Mouse (Mus musculus) kidney, postnatal 14 days (tissue): Measurements from ENCODE around the gene C5ar1.

Experiments
- DNase-seq: peaks from one replicate; pipeline ENCODE4 v3.0.0; 2022; ENCODE audit warnings: mixed read lengths

Gene C5ar1

DNA sequence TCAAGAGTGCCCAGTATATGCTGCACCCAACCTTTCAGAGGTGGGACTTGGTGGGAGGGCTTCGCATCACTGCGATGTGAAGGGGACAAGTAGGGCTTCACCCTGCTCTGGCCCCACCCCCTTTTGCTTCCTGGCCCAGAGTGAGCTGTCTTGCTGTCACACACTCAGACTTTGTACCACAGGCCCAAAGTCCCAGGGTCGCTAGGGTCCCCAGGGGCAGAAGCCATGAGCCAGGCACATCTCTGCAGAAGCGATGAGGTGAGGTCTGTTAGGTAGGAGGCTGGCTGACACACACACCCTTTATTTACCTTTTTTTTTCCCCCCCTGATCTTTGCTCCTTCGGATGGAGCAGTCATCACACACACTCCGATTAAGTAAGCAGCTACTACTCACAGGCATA is 46.1 kb downstream of the C5ar1 start:
- no peak for DNase-seq

DNA sequence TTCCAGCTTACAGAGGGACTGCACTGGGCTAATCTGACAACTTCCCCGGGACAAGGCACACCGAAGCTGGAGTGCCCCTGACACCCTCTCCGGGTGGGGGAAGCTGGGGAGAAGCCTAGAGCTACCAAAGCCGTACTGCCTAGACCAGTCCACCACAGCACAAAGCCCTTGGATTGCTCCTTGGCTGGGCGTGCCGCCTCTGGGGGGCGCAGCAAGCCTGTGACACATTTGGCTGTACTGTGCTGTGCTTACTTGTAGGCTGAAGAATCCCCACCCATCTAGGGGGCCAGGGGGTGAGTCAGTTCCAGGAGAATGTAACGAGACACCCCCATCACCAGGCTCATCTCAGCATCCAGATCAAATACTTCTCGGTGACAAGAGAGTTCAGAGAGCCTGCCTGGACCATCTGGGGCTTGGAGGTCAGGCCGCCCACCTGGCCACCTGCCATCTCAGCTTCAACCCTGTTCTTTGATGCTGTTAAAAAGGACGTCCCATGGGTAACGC is 48.4 kb downstream of the C5ar1 start:
- DNase-seq: no peak

DNA sequence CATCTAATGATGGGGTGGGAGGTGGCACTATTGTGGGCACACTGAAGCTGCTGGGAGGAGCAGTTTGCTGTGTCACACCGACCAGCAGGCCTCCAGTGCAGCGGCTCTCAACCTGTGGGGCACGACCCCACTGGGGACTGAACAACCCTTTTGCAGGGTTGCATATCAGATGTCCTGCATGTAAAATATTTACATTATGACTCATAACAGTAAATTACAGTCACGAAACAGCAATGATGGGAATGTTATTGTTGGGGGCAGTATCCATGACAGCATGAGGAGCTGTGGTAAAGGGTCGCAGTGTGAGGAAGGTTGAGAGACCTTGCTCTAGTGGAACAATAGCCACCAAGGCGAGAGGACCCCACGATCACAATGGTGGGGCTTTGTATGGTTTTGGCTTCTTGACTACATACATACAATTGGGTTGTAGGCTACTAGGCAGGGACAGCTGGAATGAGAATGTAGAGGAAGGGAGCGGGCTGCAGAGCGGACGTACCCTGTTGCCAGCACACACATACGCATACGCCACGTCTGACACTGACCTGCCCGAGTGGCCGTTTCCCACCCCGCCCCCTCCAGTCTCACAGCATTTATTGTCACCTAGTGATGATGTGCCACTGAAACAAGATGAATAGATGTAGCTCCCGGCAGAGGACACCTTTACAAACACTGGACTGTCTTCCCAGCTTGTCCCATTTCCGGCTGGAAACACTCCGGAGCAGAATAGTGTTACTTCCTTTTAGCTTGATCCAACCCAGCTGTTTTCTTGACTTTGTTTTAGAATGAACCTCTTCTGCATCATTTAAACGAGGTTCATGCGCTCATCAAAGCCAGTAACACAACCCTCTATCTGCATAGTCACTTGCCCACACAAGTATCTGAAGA is 50.3 kb downstream of the C5ar1 start:
- DNase-seq: no peak

DNA sequence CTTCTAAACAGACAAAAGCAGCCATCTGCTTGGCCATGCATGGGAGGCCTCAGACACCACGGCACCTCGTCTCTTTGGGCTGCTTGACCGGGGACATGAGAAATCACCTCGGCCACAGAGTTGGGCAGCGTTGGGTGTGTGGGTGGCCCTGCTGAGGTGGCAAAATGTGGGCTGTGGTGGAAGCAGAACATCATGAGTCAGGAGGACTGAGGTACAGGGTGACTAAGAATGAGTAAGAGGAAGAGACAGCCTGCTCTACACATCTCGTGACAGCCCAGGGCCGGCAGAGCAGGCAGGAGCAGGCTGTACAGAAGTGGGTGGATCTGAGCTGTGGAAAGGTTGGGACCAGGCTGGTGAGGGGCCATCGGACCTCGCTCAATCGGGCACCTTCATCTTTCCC is 51.8 kb downstream of the C5ar1 start:
- no peak for DNase-seq

DNA sequence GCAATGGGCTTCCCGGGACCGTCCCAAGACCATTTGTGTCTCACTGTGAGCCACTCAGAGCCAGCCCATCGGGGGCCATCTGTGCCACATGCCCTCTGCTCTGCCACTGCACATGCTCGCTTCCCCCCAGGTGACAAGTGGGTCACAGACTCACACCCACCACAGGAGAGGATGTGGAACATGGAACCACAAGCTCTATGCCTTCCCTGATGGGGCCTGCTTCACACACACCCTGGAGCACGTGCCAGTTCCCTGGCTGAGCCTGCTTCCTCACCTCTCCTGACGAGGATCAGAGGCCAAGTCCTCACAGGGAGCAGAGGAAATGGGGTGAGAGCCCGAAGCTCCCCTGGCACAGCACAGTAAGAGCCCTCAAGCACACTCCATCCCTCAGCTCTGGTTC is 52.3 kb downstream of the C5ar1 start:
- DNase-seq: no peak

DNA sequence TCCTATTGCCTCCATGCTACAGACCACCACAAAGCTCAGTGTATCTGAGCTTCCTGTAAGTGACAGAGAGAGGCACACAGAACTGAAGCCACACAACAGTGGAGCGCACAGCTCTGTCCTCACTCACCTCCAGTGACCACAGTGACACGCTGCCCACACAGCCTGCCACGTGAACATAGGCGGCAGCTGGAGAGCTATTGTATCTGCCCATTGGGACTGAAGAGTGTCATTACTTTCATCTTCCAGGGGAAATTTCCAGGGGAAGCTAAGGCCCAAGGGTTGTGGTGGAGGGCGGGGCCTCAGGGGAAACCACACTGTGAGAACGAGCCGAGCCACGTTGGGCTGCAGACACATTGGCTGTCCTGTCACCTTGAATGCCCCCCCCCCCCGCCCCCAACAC is 54.5 kb downstream of the C5ar1 start:
- DNase-seq: no peak

DNA sequence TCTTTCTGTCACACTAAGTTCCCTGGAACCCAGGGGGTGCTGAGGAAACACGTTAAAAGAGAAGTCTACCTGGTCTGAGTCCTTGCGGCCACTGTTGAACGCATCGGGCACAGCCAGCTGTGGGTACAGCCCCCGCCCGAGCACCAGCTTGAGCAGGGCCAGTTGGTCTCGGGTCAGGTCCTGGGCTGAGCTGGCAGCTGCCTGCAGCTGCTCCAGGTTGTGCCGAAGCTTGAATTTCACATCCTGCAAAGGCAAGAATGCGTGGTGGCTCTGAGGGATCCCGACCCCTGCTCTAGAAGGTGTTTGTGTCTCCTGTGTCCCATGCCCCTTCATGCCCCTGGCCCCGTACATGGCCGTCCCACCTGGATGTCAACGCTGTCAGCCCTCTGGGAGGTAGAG is 55.8 kb downstream of the C5ar1 start:
- DNase-seq: peak; percentile 38

DNA sequence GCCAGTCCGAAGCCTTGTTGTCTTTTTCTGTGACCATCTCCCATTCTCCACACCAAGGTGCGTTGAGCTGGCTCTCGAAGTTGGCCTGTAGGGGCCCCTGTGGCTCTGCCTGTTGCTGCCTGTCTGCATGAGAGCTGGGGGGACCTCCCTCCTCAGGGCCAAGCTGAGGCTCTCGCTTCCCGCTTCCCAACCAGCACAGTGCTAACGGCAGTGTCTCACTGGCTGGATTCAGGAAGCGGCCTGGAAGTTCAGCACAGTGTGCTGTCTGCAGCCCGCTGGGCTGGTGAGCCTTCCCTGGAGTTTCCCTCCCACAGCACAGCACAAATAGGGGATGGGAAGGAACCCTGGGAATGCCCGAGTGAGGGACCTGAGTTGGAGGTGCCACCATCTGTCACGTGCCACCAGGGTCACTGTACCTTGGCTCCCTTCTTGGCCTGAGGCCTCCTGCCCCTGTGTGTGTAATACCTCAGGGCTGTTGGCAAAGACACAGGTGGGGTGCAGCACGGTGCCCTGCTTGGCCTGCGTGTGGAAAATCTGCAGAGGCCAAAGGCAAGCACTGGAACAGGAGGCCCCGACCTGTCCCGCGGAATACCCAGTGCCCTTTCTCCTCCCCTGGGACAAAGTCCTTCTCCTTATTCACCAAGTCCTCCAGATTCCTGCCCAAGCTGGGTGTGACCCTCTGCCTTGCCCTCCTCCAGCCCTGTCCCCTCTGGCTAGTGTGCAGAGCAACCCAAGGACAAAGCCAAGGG is 56.4 kb downstream of the C5ar1 start:
- DNase-seq: peak; percentile 77

DNA sequence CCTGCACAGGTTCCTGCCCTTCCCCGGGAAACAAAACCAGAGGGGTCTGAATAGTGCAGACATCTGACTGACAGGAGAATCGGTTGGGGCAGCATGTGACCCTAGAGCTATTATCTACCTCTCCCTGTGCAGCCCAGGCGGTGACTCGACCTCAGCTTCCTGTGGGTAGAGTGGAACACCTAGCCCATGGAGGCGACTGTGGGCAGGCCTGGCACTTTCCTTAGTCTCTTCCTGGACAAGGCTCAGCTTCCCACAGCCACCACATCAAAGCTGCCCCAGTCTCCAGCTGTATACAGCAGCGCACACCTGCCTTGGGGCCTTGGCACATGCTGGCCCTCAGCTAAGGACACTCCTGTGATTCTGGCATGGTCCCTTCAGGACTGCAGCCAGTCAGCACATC is 58.2 kb downstream of the C5ar1 start:
- no peak for DNase-seq

DNA sequence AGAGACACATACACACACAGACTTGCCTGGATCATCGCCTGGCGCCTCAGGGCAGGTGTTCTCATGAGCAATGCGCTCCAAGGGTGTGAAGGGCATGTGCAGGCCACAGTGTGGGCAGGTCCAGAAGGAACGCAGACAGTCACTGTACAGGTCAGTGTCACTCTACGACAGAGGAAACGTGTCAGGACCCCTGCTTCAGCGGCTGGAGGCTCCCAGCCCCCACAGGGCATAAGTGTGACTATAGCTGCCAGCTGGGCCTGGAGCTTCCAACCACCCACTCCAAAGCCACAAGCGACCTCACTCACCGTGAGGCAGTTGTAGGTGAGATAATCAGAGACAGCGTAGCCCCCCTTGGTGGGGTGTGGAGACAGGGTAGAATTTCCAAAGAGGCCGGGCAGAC is 60.8 kb downstream of the C5ar1 start:
- DNase-seq: no peak

DNA sequence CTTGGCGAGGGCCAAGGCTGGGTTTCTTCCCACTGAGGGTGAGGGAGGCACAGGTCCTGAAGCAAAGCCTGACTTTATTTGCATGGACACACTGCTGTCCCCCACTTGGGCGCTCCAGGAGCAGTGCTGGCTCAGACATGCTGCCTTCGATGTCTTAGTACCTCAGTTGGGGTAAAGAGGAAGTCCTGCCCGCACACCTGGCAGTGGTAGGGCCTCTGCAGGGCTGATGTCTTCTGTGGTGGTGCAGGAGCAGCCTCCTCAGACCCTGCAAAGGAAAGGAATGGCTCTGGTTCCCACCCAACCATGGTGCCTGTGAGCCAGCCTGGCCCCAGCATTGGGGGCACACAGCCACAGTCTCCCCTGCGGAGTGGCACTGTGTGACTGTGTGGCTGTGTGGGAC is 62.2 kb downstream of the C5ar1 start:
- no peak for DNase-seq
